Mouse (Mus musculus) testis, adult 2 months (tissue): ENCODE results near the gene Tbrg4. TPM values are rescaled to one million over a fixed set of nuclear protein-coding genes. Genes with fewer than 3 reads are reported as not detected.

Experiments used
- H3K27ac ChIP-seq: fragments of 200-500 bp; 2 replicates; pipeline ENCODE4 v1.5.1; 2012; ENCODE audit warnings: low read depth, low read length; ENCODE audit not compliant: control insufficient read depth, insufficient read depth
- H3K27me3 ChIP-seq: fragments of 200-500 bp; 2 replicates; pipeline ENCODE4 v1.6.1; 2012; ENCODE audit warnings: mild to moderate bottlenecking, low read length, moderate library complexity; ENCODE audit not compliant: control insufficient read depth, insufficient read depth
- H3K36me3 ChIP-seq: fragments of 200-500 bp; 2 replicates; pipeline ENCODE4 v1.6.1; 2012; ENCODE audit warnings: mild to moderate bottlenecking, low read length; ENCODE audit not compliant: control insufficient read depth, insufficient read depth
- H3K4me1 ChIP-seq: fragments of 200-500 bp; 2 replicates; pipeline ENCODE4 v1.6.1; 2012; ENCODE audit warnings: low read length; ENCODE audit not compliant: control insufficient read depth, insufficient read depth
- H3K4me3 ChIP-seq: fragments of 200-500 bp; 2 replicates; pipeline ENCODE4 v1.5.1; 2012; ENCODE audit warnings: low read depth, mild to moderate bottlenecking, low read length, moderate library complexity, mixed read lengths; ENCODE audit not compliant: control insufficient read depth
- CTCF ChIP-seq: fragments of 200-500 bp; IDR thresholded peaks from 2 replicates; pipeline ENCODE4 v1.5.1; 2012; ENCODE audit warnings: low read depth, mild to moderate bottlenecking, inconsistent platforms, low read length, moderate library complexity; ENCODE audit not compliant: control insufficient read depth, insufficient read depth, insufficient replicate concordance
- POLR2A ChIP-seq: fragments of 200-500 bp; IDR thresholded peaks from 2 replicates; pipeline ENCODE4 v1.6.1; 2012; ENCODE audit warnings: low read depth, mild to moderate bottlenecking, inconsistent platforms, low read length, moderate library complexity; ENCODE audit not compliant: control insufficient read depth
- polyA plus RNA-seq: library from polyadenylated mRNA; depleted of rRNA; stranded (reverse); fragments of >200 nt; gene quantifications from 2 replicates; pipeline ENCODE4 v1.2.3, GENCODE M21; 2012; rRNA removed

Gene Tbrg4
- polyA plus RNA-seq: 57.1 and 66.9 TPM in 2 replicates

DNA sequence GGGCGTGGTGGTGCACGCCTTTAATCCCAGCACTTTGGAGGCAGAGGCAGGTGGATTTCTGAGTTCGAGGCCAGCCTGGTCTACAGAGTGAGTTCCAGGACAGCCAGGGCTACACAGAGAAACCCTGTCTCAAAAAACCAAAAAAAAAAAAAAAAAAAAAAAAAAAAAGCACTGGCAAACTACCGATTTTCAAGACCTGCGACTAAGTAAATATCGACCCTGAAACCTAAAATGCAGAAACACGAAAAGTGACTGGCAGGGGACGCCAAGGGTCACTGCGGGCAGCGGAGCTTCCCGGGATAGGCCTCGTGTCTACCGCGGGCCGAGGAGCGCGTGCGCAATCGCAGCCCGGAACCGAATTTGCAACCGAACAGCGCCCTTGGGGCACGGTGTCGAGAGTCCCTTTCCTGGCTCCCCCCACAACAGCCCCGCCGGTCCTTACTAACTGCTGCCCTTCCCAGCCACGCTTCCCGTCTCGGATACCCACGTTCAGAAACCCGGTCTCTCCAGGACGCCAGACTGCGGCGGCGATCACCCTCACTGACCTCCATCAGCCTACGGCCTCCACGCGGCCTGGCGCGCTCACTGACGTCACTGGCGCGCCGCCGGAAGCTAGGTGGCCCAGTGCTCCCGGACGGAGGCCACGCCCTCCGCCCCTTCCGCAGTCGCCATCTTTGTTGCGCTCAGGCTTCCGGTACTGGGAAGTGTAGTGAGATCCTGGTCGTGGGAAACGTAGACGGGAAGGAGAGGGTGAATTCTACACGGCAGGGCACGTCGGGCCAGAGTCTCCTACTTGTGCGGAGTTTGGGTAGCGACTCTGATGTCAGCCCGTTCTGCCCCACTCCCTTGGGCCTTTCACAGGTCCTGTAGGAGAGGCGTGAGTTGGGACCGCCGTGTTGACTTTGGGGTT lies at the start of gene Tbrg4:
Gene Tbrg4, minus strand, starts transcription at position 590 of the 910 bp plus-strand sequence.
- Histone ChIP-seq H3K27ac (peak within 1 kb of the TSS; percentile 95), H3K36me3 (peaks cover 6% of the 10 kb centered on the region), H3K4me1 (peaks cover 7% of the 10 kb centered on the region), H3K27me3 (no peaks in the 10 kb centered on the region), H3K4me3 (peak within 1 kb of the TSS; percentile 99)
- TF ChIP-seq CTCF (peak; percentile 19; the same call in 1 of the 2 replicates), POLR2A (peak; percentile 97)

DNA sequence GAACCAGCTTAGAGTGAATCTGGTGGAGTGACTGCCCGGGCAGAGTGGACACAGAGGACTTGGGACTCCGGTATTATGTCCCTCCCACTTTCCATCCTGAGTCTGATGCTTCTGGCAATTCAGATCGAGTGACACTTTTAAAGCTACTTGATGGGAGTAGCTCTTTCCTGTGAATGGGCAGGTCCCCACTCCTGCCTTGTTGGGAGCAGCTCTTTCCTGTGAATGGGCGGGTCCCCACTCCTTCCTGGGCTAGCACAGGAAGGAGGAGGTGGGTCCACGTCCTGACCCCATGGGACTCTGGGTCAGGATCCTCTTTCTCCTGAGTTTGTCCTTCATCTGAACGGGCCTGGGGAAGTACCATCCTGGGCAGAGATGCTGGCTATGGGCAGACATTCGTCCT lies 49.5 kb upstream of the Tbrg4 start:
- Histone ChIP-seq H3K27ac (no peak overlapping the region), H3K36me3 (no peaks in the 10 kb centered on the region), H3K4me1 (peaks cover 5% of the 10 kb centered on the region), H3K27me3 (no peaks in the 10 kb centered on the region), H3K4me3 (no peak overlapping the region)
- TF ChIP-seq POLR2A (no peak), CTCF (no peak)

DNA sequence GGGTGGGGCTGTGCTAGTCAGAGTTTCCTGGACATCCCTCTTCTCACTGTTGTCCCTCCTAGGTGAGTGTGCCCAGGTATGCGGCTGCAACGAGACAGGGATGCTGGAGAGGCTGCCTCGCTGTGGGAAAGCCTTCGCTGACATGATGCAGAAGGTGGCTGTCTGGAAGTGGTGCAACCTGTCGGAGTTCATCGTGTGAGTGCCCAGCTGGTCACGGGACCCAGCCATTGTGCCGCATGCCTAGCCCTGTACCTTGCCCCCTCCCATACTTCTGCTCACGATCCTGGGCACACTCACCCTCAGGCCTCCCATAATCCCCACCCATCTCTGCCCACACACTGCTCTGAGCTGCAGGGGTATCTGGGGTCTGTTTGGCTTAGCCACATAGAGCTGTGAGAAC lies 48.8 kb upstream of the Tbrg4 start:
- Histone ChIP-seq H3K4me1 (peaks cover 2% of the 10 kb centered on the region; the same call in 1 of the 2 replicates), H3K4me3 (no peak overlapping the region), H3K36me3 (no peaks in the 10 kb centered on the region), H3K27me3 (no peaks in the 10 kb centered on the region), H3K27ac (no peak overlapping the region)
- TF ChIP-seq CTCF (no peak), POLR2A (no peak)

DNA sequence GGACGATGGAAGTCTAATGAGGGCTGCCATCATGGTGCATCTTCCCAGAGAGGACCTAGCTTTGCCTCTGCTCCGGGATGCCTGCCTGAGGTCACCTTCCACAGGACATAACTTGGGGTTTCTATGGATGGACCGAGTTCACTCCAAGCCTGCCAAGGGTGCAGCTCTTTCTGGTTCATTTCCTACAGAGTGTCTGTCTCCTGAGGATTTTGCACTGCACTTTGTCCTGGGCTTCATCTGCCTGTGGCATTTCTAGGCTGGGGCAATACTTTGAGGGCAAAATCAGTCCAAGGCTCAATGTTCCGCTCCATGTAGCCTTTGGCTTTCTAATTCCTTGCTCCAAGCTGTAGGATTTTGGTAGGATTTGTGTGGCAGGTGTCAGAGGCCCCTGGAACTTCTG lies 45.0 kb upstream of the Tbrg4 start:
- Histone ChIP-seq H3K36me3 (no peaks in the 10 kb centered on the region), H3K27ac (no peak overlapping the region), H3K4me3 (no peak overlapping the region), H3K4me1 (peaks cover 3% of the 10 kb centered on the region), H3K27me3 (no peaks in the 10 kb centered on the region)
- TF ChIP-seq CTCF: no peak
- TF ChIP-seq POLR2A: no peak

DNA sequence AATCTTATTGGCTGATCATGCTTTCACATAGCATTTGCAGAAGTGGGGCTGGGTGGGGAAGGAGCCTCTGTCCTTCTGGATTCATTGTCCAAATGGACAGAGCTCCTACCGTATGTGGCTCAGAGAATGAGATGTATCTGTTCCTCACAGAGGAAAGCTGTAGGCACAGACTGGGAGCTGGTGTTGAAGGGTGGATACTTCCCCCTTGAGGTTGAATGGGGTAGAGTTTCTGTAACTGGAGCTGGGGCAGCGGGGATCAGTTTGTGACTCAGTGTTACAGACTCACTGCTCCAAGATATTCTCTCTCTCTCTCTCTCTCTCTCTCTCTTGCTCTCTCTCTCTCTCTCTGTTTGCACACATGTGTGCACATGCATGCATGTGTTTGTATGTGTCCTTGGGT lies 44.2 kb upstream of the Tbrg4 start:
- Histone ChIP-seq H3K36me3 (no peaks in the 10 kb centered on the region), H3K27me3 (no peaks in the 10 kb centered on the region), H3K4me1 (peaks cover 3% of the 10 kb centered on the region), H3K27ac (no peak overlapping the region), H3K4me3 (no peak overlapping the region)
- TF ChIP-seq POLR2A: no peak
- no peak for TF ChIP-seq CTCF

DNA sequence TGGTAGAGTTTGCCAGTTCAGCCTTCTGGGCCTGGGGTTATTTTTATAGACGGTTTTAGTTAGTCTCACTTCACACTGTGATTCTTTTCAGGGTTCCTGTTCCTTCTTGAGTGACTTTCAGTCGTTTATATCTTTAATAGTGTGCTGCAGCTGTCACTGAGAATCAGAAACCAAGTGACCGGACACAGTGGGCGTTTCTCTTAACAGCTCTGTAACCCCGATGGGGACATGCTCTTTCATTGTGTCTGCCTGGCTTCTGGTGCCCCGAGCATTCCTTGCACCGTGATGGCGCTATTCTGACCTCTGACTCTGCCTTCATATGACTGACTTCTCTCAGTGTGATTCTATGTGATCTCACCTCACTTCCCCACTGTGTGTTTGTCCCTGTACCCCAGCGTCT lies 43.2 kb upstream of the Tbrg4 start:
- Histone ChIP-seq H3K27me3 (no peaks in the 10 kb centered on the region), H3K27ac (no peak overlapping the region), H3K4me3 (no peak overlapping the region), H3K36me3 (no peaks in the 10 kb centered on the region), H3K4me1 (peaks cover 3% of the 10 kb centered on the region)
- TF ChIP-seq POLR2A: no peak

DNA sequence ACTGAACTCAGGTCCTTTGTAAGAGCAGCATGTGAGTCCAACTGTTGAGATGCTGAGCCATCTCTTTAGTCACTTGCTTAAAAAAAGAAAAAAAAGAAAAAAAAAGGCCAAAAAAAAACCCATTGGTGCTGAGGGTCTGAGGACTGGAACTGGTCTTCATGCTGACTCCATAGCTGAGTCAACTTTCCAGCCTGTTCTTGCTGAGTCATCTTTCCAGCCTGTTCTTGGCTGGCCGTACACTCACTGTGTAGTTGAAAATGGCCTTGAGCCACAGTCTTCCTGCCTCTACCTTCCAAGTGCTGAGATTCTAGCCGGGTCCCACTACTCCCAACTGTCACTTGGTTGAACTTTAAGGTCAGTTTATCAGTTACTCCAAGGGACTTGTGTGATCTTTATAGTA lies 40.8 kb upstream of the Tbrg4 start:
- no peak overlapping the region for H3K4me3 ChIP-seq
- peaks cover 3% of the 10 kb centered on the region for H3K4me1 ChIP-seq
- H3K27me3 ChIP-seq: no peaks in the 10 kb centered on the region
- H3K27ac ChIP-seq: no peak overlapping the region
- no peak for TF ChIP-seq CTCF
- no peak for TF ChIP-seq POLR2A
- no peaks in the 10 kb centered on the region for H3K36me3 ChIP-seq

DNA sequence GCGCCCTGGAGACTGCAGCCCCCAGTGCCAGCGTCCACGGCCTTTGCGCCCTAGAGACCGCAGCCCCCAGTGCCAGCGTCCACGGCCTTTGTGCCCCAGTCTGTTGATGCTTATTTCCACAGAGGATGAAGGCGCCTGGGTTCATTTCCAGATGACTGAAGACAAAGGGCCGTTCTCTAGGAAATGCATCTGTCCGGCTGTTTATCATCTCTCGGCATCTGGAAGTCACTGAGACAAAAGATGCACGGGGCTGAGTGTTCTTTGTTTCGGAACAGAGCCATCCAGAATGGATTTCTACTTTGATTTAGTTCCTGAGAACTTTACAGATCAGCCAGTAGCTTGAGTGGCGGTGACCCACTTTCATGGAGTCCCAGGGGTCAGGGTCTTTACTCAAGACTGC lies 35.3 kb upstream of the Tbrg4 start:
- TF ChIP-seq POLR2A (no peak), CTCF (no peak)
- no peaks in the 10 kb centered on the region for H3K27me3 ChIP-seq
- H3K36me3 ChIP-seq: no peaks in the 10 kb centered on the region
- H3K4me3 ChIP-seq: peak overlapping the region; percentile 12
- no peak overlapping the region for H3K27ac ChIP-seq
- H3K4me1 ChIP-seq: peaks cover 4% of the 10 kb centered on the region
